Mouse (Mus musculus) bone marrow macrophage, adult 2 months (primary cell): ENCODE data around the gene Zfp735. TPM values are rescaled to one million over a fixed set of nuclear protein-coding genes. Genes with fewer than 3 reads are reported as not detected.

Experiments used
- H3K27ac ChIP-seq: 2 replicates; pipeline ENCODE4 v1.5.1; 2012; ENCODE audit warnings: low read depth, low read length; ENCODE audit not compliant: insufficient read depth
- H3K4me1 ChIP-seq: 2 replicates; pipeline ENCODE4 v1.6.1; 2012; ENCODE audit warnings: low read length; ENCODE audit not compliant: control insufficient read depth, insufficient read depth
- H3K4me3 ChIP-seq: 2 replicates; pipeline ENCODE4 v1.5.1; 2012; ENCODE audit warnings: mild to moderate bottlenecking, low read length, moderate library complexity; ENCODE audit not compliant: insufficient read depth
- CTCF ChIP-seq: IDR thresholded peaks from 2 replicates; pipeline ENCODE4 v1.5.1; 2012; ENCODE audit warnings: low read depth, mild to moderate bottlenecking, low read length, moderate library complexity
- POLR2A ChIP-seq: IDR thresholded peaks from 2 replicates; pipeline ENCODE4 v1.6.1; 2012; ENCODE audit warnings: mild to moderate bottlenecking, low read depth, low read length, borderline replicate concordance
- polyA plus RNA-seq: library from polyadenylated mRNA; stranded (reverse); fragments of >200 nt; gene quantifications from 2 replicates; pipeline ENCODE4 v1.2.4, GENCODE M21; 2012; ENCODE audit not compliant: missing spikeins, insufficient read depth, insufficient read length

Zfp735 gene
- 0.21 TPM in 1 of 2 replicates, not detected in the other for polyA plus RNA-seq

GRCm38 (mm10) chr11:73688478-73688877, at the start of gene Zfp735:
Gene Zfp735 (plus strand): TSS chr11:73688778.
- H3K27ac ChIP-seq = no peak within 1 kb of the TSS
- TF ChIP-seq POLR2A = no peak
- no peak for TF ChIP-seq CTCF
- H3K4me3 ChIP-seq = no peak within 1 kb of the TSS
- no peaks in the 10 kb centered on the region for H3K4me1 ChIP-seq

DNA sequence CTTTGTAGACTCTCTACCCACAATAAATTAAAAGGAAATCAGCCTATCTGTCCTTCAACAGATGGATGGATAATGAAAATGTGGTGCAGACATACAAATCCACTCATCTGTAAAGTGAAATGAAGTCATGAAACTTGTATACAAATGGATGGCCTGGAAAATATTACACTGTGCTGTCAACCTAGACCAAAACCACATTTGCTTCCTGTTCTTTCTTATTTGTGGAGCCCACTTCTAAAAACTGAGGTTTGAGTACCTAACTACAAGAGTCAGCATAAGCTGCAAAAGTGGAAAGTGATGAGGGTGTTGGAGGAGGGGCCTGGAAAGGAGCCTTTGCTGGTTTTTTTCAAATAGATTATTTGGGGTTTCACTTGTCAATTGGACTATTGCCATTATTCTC, 70.5 kb downstream of the Zfp735 start:
- Histone ChIP-seq H3K4me1 (no peaks in the 10 kb centered on the region), H3K4me3 (no peak overlapping the region), H3K27ac (no peak overlapping the region)
- TF ChIP-seq POLR2A (no peak), CTCF (no peak)

Other genes with a start within 250 kb of the Zfp735 start
- not detected in 2 replicates for gene Olfr380, start 231.3 kb upstream of the Zfp735 start, polyA plus RNA-seq
- gene Olfr381, start 197.2 kb upstream of the Zfp735 start, polyA plus RNA-seq = not detected in 2 replicates
- gene Olfr382, start 171.6 kb upstream of the Zfp735 start, polyA plus RNA-seq = not detected in 2 replicates
- gene Olfr385, start 95.8 kb upstream of the Zfp735 start, polyA plus RNA-seq = not detected in 2 replicates
- gene Olfr384, start 90.2 kb upstream of the Zfp735 start, polyA plus RNA-seq = not detected in 2 replicates
- not detected in 2 replicates for gene Olfr389, start 91.9 kb downstream of the Zfp735 start, polyA plus RNA-seq
- not detected in 2 replicates for gene Olfr390, start 94.2 kb downstream of the Zfp735 start, polyA plus RNA-seq
- gene Olfr391-ps, start 114.3 kb downstream of the Zfp735 start, polyA plus RNA-seq = not detected in 2 replicates
- gene Olfr392, start 128.3 kb downstream of the Zfp735 start, polyA plus RNA-seq = not detected in 2 replicates
- gene Olfr393, start 162.7 kb downstream of the Zfp735 start, polyA plus RNA-seq = not detected in 2 replicates
- gene Olfr394, start 202.0 kb downstream of the Zfp735 start, polyA plus RNA-seq = not detected in 2 replicates
- gene Olfr395, start 220.5 kb downstream of the Zfp735 start, polyA plus RNA-seq = not detected in 2 replicates
- not detected in 2 replicates for gene Olfr23, start 247.9 kb downstream of the Zfp735 start, polyA plus RNA-seq